Mouse (Mus musculus) c-Kit-positive CD71-negative TER-119-negative erythroid progenitor cells, embryonic 14.5 days (primary cell): ENCODE measurements around the gene Spef1.
"Not testable (repeated sequence)": the region's sequence is repeated elsewhere in the genome, so short reads cannot be mapped to it uniquely, and the experiment has no call there.

Source experiments
- DNase-seq: peaks from one replicate; pipeline ENCODE4 v3.0.0-alpha.2; 2013; ENCODE audit warnings: low read depth

Spef1 gene

DNA sequence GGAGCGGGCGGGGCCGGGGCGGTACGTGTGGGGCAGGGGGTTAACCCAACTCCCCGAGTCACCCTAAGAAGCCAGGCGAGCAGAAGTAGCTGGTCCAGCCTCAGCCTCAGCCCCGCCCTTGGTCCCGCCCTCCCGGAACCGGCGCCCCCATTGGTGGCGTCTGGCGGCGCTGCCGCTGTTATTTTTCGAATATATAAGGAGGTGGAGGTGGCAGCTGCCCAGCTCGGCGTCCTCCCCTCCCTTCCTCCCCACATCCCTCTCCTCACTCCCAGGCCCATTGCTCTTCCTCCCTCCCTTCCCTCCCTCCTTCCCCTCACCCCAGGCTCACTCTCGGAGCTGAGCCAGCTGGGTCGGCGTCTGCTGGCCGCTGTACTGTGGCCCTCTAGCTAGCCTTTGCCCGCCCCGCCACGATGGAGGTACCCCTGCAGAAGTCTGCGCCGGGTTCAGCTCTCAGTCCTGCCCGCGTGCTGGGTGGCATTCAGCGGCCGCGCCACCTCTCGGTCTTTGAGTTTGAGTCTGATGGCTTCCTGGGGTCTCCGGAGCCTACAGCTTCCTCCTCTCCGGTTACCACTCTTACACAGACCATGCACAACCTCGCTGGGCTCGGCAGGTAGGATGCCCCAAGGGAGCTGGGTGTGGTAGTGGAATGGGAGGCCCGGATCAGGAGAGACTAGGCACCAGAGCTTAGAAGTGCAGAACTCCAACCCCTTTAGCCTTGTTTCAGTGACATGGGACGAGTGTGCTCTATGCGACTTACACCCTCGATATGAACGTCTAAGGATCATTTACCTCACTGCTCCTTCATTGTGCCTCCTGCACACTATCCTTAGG is at the start of gene Spef1, which contains the start of gene Cdc25b:
Gene Spef1 (minus strand): TSS at position 512 of the 831 bp plus-strand sequence.
Gene Cdc25b (plus strand): TSS at position 179 of the 831 bp plus-strand sequence.
- DNase-seq = peak; percentile 61

DNA sequence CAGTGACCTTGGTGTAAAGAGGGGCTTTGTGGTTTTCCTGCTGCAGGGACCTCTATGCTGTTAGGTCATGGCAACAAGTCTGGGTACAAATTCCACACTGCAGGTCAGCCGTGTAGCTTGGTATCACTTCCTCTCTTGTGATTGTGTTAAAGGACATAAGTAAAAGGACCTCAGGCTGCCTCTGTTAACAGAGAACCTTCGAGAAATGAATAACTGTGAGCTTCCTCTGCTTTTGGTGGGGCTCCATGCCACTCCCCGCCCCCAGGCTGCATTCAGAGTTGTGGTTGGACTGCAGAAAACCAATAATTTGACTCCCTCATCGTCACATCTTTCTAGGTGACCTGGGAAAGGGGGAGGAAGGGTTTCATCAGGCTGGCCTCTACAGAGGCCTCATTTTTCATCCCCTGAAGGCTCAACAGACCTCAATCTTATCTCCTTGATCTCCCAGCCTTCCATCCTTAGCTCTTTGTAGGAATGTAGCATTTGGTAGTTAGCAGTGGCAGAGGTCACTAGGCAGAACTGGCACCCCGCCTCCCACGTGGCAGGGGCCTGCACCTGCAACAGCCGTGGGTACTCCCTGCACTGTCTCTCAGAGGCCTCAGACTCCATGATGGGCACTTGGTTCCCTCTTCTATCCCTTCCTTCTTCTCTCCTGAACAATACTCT is 48.0 kb upstream of the Spef1 start:
- no peak for DNase-seq

DNA sequence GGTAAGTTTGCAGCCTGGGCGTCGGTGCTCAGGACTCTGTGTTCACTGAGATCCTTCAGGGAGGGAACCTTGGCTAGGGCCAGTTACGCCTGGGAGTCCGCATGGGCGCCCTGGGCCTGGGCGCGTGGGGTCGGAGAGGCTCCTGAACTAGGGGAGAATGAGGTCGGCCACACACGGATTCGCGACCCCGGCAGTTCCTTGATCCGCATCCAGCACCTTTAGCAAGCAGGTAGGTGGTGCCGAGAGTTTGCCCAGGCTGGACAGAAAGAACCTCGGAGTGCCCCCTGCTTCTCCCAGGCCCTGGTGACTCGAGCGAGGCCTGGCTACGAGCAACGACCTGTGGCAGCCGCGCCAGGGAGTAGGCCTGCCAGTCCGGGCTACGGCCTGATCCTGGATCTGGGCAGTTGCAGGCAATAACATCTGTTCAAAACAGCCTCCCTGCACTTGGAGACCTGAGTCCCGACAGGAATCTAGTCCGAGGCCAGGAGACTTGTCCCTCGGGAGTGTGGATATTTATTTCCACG is 47.1 kb upstream of the Spef1 start:
- no peak for DNase-seq

DNA sequence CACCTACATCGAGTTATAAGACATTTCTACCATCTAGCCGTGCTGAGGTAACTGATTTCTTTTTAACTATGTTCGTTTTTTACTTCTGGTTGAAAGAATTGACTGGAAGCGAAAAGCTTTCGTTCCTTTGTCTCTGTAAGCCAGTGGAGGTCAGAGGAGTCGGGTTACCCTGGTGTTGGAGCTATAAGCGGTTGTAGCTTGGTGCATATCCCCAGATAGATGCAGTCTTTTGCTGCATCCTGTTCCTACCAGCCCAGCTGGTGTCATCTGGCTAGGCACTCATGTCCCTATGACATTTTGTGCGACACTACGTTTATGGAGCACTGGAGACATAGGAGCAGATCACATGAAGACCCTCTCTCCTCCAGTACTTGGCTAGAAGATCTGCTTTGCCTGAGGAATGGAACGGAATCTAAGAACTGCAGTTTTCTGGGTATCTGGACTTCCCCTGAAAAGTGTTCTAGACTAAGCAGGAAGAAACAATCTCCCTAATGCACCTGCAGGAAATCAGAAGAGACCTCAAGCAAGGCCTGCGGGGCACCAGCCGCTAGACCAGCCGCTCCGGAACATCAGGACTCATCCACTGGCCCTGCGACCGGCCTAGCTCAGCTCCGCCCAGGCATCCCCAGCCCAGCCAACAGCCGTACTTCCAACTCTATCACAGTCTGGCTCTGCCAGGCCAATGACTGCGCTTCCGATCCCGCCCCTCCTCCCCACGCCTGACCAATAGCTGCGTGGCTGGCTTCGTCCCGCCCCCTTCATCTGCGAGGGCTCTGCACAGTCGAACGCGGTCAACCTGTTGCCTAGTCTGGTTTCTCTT is 46.4 kb upstream of the Spef1 start, which contains the start of gene Mavs:
Gene Mavs (plus strand): TSS at position 757 of the 820 bp plus-strand sequence.
- DNase-seq = peak; percentile 89

DNA sequence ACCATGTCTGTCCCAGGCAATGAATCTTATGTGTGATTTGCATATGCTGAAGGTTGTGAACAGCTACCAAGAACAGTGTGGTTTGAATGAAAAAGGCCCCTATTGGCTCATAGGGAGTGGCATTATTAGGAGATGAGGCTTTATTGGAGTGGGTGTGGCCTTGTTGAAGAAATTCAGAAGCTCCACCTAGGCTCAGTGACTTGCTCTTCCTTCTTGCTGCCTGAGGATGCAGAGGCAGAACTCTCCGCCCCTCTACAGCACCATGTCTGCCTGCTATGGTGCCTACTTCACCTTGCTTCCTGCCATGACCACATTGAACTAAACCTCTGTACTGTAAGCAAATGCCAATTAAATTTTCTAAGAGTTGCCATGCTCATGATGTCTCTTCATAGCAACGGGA is 45.5 kb upstream of the Spef1 start:
- no peak for DNase-seq

GRCm38 (mm10) chr2:131227243-131227642 is 40.2 kb upstream of the Spef1 start:
- DNase-seq = no peak

- DNase-seq = not testable (repeated sequence)
These were observed 39.6 kb upstream of the Spef1 start for GRCm38 (mm10) chr2:131226669-131227068.

DNA sequence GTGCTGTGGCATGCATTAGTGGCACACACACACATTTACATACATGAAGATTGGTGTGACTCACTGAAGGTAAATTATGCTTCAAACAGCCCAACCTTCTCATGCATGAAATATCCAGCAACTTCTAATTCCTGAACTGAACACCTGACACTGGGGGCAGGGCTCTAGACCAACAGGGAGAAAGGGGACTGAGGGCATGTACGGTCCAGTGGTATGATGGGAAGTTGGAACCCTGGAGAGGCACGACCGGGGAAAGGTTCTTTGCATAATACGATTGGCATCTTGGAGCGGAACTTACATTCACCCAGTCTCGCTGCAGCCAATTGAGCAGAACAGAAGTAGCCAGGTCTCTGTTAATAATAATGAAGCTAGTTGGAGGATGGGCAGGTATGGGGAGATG is 38.1 kb upstream of the Spef1 start:
- DNase-seq = no peak

DNA sequence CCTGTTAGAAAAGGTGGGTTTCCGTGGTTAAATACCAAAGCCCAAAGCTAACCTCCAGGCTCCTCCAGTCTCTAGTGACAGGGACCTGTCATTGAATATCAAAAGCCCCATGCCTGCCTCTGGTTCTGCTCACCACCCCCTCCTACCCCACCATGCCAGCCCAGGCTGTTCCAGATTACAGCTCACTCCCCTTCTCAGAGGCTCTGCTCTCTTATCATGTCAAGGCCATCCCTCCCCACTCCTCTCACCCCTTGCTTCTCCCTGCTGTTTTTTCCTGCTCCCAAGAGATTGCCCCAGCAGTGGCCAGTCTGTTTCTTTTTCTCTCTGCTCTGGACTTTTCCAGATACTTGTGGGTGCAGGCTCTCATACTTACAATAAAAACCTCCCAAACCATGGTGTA is 36.5 kb upstream of the Spef1 start:
- no peak for DNase-seq

- no peak for DNase-seq
These were observed 35.5 kb upstream of the Spef1 start for GRCm38 (mm10) chr2:131222562-131222961.

DNA sequence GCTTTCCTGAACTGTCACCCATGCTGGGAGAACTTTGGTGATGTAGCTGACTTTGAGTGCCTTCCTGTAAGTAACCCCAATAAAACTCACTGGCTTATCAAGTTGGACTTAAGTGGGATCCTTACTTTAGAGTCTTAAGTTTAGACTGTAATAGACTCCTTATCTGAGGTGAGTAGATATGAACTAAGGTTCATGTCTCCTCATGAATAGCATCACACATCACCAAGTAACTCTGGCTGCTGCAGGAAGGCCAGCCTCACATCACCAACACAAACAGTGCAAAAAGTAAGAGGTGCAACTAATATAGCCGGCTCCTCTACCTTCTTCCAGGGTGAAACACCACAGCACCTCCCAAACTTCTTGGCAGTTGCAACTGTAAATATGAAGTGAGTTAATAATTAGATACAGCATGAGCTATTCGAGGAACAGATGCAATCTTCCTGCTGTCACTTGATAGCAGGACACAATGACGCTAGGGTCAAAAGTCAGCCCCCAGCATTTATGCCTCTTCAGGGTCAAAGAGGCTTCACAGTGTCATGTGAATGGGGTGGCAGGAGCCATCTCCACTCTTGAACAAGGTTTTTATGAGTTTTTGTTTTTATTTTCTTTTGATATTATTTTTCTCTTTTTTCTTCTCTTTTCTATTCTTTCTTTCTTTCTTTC is 34.9 kb upstream of the Spef1 start:
- no peak for DNase-seq

- DNase-seq = no peak
These were observed 32.9 kb upstream of the Spef1 start for GRCm38 (mm10) chr2:131220030-131220429.

GRCm38 (mm10) chr2:131215941-131216858 is 29.1 kb upstream of the Spef1 start:
- DNase-seq = no peak

GRCm38 (mm10) chr2:131213773-131214172 is 26.7 kb upstream of the Spef1 start:
- no peak for DNase-seq

DNA sequence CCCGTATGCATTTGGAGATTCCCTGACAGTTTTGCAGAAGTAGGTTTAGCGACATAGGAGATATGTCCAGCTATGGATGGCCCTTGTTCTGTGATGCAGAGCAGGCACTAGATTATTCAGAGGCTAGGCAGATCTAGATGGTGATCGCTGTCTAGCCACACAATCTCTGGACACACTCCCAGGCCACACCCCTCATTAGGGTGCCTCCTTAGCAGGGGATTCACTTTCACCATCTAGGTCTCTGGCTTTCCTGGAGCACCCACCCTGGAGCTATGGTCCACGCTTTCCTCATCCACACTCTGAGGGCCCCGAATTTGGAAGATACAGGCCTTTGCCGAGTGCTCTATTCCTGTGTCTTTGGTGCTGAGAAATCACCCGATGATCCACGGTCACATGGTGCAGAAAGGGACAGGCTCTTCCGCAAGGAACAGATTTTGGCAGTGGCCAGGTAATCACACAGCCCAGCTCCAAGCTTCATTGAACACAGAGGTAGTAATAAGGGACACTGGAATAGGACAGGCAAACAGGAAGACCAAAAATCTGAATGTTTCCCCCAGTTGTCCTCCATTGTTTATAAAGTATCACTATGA is 24.0 kb upstream of the Spef1 start:
- DNase-seq = no peak

- DNase-seq = peak; percentile 87
These were observed 23.1 kb upstream of the Spef1 start for GRCm38 (mm10) chr2:131209969-131210792.

GRCm38 (mm10) chr2:131209125-131209795 is 22.2 kb upstream of the Spef1 start:
- no peak for DNase-seq

- DNase-seq = no peak
These were observed 21.3 kb upstream of the Spef1 start for GRCm38 (mm10) chr2:131208356-131208755.

DNA sequence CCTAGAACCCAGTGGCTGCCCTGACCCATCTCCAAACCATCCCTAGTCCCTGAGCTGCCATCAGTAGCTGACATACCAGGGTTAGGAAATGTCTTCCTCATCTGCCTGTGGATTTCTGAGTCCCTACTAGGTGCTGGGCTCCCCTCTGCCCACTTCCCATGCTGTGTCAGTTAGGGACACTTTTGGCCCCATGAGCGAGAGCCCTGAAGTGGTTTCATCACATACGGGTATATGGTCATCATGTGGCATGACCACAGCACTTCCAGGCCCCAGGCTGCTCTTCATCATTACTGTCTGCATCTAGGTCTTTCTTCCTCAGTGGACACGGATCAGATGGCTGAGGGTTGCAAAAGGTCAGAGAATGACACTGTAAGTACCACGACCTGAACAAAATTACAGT is 19.7 kb upstream of the Spef1 start, which contains the start of gene Ap5s1:
Gene Ap5s1 (plus strand): TSS at position 301 of the 400 bp plus-strand sequence.
- DNase-seq = no peak
